Mouse (Mus musculus) testis, adult 2 months (tissue): ENCODE results near the gene Rbm45. TPM values are rescaled to one million over a fixed set of nuclear protein-coding genes. Genes with fewer than 3 reads are reported as not detected.

Experiments
- H3K27ac ChIP-seq: fragments of 200-500 bp; 2 replicates; pipeline ENCODE4 v1.5.1; 2012; ENCODE audit warnings: low read depth, low read length; ENCODE audit not compliant: control insufficient read depth, insufficient read depth
- H3K27me3 ChIP-seq: fragments of 200-500 bp; 2 replicates; pipeline ENCODE4 v1.6.1; 2012; ENCODE audit warnings: mild to moderate bottlenecking, low read length, moderate library complexity; ENCODE audit not compliant: control insufficient read depth, insufficient read depth
- H3K36me3 ChIP-seq: fragments of 200-500 bp; 2 replicates; pipeline ENCODE4 v1.6.1; 2012; ENCODE audit warnings: mild to moderate bottlenecking, low read length; ENCODE audit not compliant: control insufficient read depth, insufficient read depth
- H3K4me1 ChIP-seq: fragments of 200-500 bp; 2 replicates; pipeline ENCODE4 v1.6.1; 2012; ENCODE audit warnings: low read length; ENCODE audit not compliant: control insufficient read depth, insufficient read depth
- H3K4me3 ChIP-seq: fragments of 200-500 bp; 2 replicates; pipeline ENCODE4 v1.5.1; 2012; ENCODE audit warnings: low read depth, mild to moderate bottlenecking, low read length, moderate library complexity, mixed read lengths; ENCODE audit not compliant: control insufficient read depth
- CTCF ChIP-seq: fragments of 200-500 bp; IDR thresholded peaks from 2 replicates; pipeline ENCODE4 v1.5.1; 2012; ENCODE audit warnings: low read depth, mild to moderate bottlenecking, inconsistent platforms, low read length, moderate library complexity; ENCODE audit not compliant: control insufficient read depth, insufficient read depth, insufficient replicate concordance
- POLR2A ChIP-seq: fragments of 200-500 bp; IDR thresholded peaks from 2 replicates; pipeline ENCODE4 v1.6.1; 2012; ENCODE audit warnings: low read depth, mild to moderate bottlenecking, inconsistent platforms, low read length, moderate library complexity; ENCODE audit not compliant: control insufficient read depth
- polyA plus RNA-seq: library from polyadenylated mRNA; depleted of rRNA; stranded (reverse); fragments of >200 nt; gene quantifications from 2 replicates; pipeline ENCODE4 v1.2.3, GENCODE M21; 2012

Gene Rbm45
- polyA plus RNA-seq, 1 experiment = 5.8 TPM

DNA sequence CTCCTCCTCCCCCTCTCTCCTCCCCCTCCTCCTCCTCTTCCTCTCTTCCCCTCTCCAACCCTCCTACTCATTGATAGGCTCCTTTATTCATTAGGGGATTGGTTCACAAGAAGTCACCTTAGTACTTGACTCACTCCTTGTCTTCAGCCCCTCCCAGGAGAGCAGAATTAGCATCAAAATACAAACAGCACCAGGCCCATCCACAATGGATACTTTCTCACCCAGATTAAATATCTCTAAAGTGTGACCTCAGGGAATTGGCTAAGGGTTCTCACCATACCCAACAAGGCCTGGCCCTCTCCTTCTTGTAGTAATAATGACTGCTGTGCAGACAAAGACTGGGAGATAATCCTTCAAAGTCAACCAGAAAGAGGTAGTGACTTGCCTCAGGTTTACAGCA, 30.4 kb downstream of the Rbm45 start:
- Histone ChIP-seq H3K4me1 (no peaks in the 10 kb centered on the region), H3K27me3 (no peaks in the 10 kb centered on the region), H3K36me3 (no peaks in the 10 kb centered on the region), H3K27ac (no peak overlapping the region), H3K4me3 (no peak overlapping the region)
- no peak for TF ChIP-seq POLR2A
- TF ChIP-seq CTCF = no peak

DNA sequence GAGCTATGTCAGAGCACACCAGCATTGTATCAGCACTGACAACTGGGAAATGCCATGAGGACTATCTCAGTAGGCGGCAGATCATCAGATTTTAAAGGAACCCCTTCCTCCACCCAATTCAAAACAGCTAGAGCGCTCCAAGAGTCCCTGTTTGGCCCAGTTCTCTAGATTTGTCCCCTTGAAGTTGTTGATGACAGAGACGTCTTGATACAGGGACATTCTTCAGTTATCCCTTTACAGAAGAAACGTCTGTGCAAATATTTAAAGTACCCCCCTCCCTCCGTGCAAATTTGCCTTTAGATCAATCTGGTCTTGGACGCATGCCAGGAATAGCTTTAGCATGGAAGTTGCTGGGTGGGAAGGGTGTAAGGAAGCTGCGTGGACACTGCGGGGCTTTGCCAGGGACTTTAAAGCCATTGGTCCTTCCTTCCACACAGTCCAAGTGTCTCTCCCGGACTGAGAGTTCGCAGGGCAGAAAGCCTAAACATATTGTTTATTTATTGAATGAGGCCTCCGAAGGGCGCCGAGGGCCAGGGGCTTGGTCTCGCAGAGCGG, 35.9 kb downstream of the Rbm45 start:
- Histone ChIP-seq H3K36me3 (no peaks in the 10 kb centered on the region), H3K4me1 (peaks cover 9% of the 10 kb centered on the region), H3K27me3 (no peaks in the 10 kb centered on the region; the same call in 1 of the 2 replicates), H3K27ac (no peak overlapping the region), H3K4me3 (no peak overlapping the region; the same call in 1 of the 2 replicates)
- TF ChIP-seq POLR2A (no peak), CTCF (no peak)

- no peak within 1 kb of the TSS for H3K27ac ChIP-seq
- H3K4me3 ChIP-seq = peak within 1 kb of the TSS; percentile 57
- TF ChIP-seq CTCF (no peak), POLR2A (no peak)
- H3K4me1 ChIP-seq = peaks cover 9% of the 10 kb centered on the region
- no peaks in the 10 kb centered on the region; the same call in 1 of the 2 replicates for H3K27me3 ChIP-seq
- no peaks in the 10 kb centered on the region for H3K36me3 ChIP-seq
Measured at GRCm38 (mm10) chr2:76406151-76406936, 36.6 kb downstream of the Rbm45 start, which contains the start of gene Osbpl6. Gene Osbpl6 (plus strand): TSS chr2:76406508.

DNA sequence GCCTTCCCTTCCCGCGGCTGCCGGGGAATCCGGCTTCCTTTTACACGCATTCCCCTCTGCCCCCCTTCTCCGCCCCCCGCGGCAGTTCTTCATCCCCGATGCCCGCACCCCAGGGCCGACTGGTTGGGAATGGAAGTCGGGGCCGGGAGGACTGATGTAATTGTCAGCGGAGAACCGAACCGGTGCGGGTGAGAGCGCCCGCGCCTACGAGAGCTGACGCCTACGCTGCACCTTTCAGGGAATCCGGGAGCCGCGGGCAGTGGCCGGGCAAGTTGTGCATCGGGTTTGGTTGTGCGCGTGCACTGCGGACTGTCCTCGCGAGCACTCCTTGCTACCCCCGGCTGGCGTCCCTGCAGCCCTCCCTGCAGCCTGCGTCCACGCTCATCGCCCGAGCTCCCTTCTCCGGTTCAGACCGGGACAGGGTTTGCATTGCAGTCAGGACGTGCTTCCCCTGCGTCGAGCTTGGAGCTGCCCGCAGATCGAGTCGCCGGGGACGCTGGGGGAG, 37.2 kb downstream of the Rbm45 start:
- no peak overlapping the region for H3K27ac ChIP-seq
- no peaks in the 10 kb centered on the region for H3K36me3 ChIP-seq
- TF ChIP-seq POLR2A (no peak), CTCF (no peak)
- H3K4me1 ChIP-seq = peaks cover 9% of the 10 kb centered on the region
- no peaks in the 10 kb centered on the region; the same call in 1 of the 2 replicates for H3K27me3 ChIP-seq
- peak overlapping the region; percentile 57 for H3K4me3 ChIP-seq

GRCm38 (mm10) chr2:76409526-76409925, 39.7 kb downstream of the Rbm45 start:
- Histone ChIP-seq H3K4me1 (peaks cover 9% of the 10 kb centered on the region), H3K36me3 (no peaks in the 10 kb centered on the region), H3K27me3 (no peaks in the 10 kb centered on the region; the same call in 1 of the 2 replicates), H3K4me3 (no peak overlapping the region), H3K27ac (no peak overlapping the region)
- TF ChIP-seq CTCF = no peak
- TF ChIP-seq POLR2A = no peak

DNA sequence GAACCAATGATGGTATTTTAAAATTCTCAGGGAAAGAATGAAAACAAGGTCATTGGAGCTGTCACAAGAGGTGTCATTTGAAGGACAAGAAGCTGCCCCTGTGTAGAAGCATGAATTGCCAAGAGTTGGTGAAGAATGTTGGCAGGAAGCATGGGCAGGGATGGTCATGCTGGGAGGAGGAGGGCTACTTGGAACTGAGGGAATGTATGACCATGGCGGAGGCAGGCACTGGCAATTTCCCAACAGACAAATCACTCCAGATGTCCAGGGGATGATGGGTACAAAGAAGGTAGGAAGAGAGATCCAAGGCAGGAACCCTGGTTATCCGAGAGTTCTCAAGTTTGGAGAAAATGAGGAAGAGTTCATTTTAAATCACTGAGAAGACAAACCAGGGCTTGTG, 40.2 kb downstream of the Rbm45 start:
- Histone ChIP-seq H3K4me3 (no peak overlapping the region), H3K4me1 (peaks cover 9% of the 10 kb centered on the region), H3K36me3 (no peaks in the 10 kb centered on the region), H3K27me3 (no peaks in the 10 kb centered on the region; the same call in 1 of the 2 replicates), H3K27ac (no peak overlapping the region)
- TF ChIP-seq CTCF (no peak), POLR2A (no peak)

- TF ChIP-seq CTCF (no peak), POLR2A (no peak)
Measured at GRCm38 (mm10) chr2:76412924-76413323, 43.1 kb downstream of the Rbm45 start.

More at GRCm38 (mm10) chr2:76412924-76413323, 43.1 kb downstream of the Rbm45 start:
- Histone ChIP-seq H3K4me1 (no peaks in the 10 kb centered on the region), H3K27ac (no peak overlapping the region), H3K36me3 (no peaks in the 10 kb centered on the region), H3K4me3 (no peak overlapping the region), H3K27me3 (no peaks in the 10 kb centered on the region)
